Mouse (Mus musculus) Patski (cell line): ENCODE data around the gene Olfr608. TPM values are rescaled to one million over a fixed set of nuclear protein-coding genes. Genes with fewer than 3 reads are reported as not detected.
"Not testable (repeated sequence)": the region's sequence is repeated elsewhere in the genome, so short reads cannot be mapped to it uniquely, and the experiment has no call there.

Source experiments
- ATAC-seq: fragments of 100-300 bp; one replicate; pipeline ENCODE4 v1.8.0; 2021
- CTCF ChIA-PET: fragments of 350-600 bp; sonication (Branson Sonifier 250); formaldehyde crosslinking; loops from one replicate; lab custom pipeline; 2022; ENCODE audit warnings: inconsistent platforms; lab: Charles Lee
- POLR2A ChIA-PET: fragments of 350-600 bp; sonication (Branson Sonifier 250); formaldehyde crosslinking; loops from one replicate; lab custom pipeline; 2022; ENCODE audit warnings: antibody characterized with exemption, inconsistent platforms; lab: Charles Lee
- DNase-seq: peaks from one replicate; pipeline ENCODE4 v3.0.0-alpha.2; 2011; ENCODE audit warnings: low read depth, low spot score
- H3K27me3 ChIP-seq: fragments of 371-371 bp; one replicate; pipeline ENCODE4 v1.5.1; 2021
- CTCF ChIP-seq: fragments of 100-300 bp; IDR thresholded peaks from one replicate; pipeline ENCODE4 v1.5.1; 2021
- in situ Hi-C: fragments of 300-500 bp; cut with MboI; formaldehyde crosslinking; loops from 3 replicates; pipeline ENCODE4 v1.11.1; 2018; ENCODE audit warnings: low pct_unique_long_range_greater_than_20kb, mixed read lengths
- polyA plus RNA-seq: library from polyadenylated mRNA; unstranded; gene quantifications from one replicate; pipeline ENCODE4 v1.2.3, GENCODE M21; 2021

Olfr608 gene
- not detected for polyA plus RNA-seq

GRCm38 (mm10) chr7:103469577-103469976 lies at the start of gene Olfr608:
Gene Olfr608 (plus strand): TSS chr7:103469877.
- POLR2A ChIA-PET: no interaction called here
- no peak for ATAC-seq
- no peak for TF ChIP-seq CTCF
- in situ Hi-C loops: no loop called here
- H3K27me3 ChIP-seq: no peaks in the 10 kb centered on the region
- CTCF ChIA-PET: no interaction called here
- no peak for DNase-seq

DNA sequence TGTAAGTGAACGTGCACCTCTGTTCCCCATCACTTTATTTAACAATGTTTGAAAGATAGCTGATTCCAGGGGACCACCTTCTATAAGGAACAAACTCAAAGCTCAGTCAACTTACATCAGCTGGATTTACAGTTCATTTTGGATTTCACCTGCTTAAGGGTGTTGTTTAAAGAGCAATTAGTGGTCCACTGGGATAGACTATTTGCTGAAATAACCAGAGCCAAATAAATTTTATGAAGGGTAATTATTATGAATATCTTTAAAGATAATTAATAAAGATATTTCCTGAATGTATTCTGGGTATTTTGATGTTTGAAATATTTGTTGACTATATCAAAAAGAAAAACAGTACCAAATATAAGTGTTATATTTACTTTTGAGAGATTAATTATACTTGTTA lies 24.3 kb upstream of the Olfr608 start, which contains the start of gene Olfr605:
TSS of gene Olfr605 (minus strand) at position 101 of the 400 bp plus-strand sequence.
- DNase-seq (no peak), ATAC-seq (no peak)
- no peak for TF ChIP-seq CTCF
- in situ Hi-C loops: no loop called here
- CTCF ChIA-PET: no interaction called here
- H3K27me3 ChIP-seq: no peaks in the 10 kb centered on the region
- POLR2A ChIA-PET: no interaction called here

DNA sequence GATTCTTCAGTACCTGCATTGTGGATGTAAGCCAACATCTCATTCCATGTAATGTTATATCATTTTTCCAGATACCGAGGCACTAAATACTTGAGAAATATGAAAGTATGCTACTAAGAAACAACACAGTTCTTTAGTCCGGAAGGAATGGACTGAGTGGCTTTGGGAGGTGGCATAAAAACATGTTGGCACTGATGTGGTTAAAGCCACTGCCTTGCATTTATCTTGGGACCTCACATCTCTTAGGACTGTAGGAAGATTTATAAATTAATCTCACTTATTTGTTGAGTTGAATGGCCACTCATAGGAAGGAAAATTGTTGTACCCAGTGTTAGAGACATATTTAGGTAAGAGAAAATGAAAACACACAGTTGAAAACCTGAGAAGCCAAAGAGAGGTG lies 20.9 kb upstream of the Olfr608 start, which contains the start of gene Olfr606:
TSS of gene Olfr606 (plus strand) at position 301 of the 400 bp plus-strand sequence.
- ChIA-PET CTCF (no interaction called here), POLR2A (no interaction called here)
- DNase-seq: no peak
- no peak for ATAC-seq
- TF ChIP-seq CTCF: no peak
- H3K27me3 ChIP-seq: no peaks in the 10 kb centered on the region
- in situ Hi-C loops: no loop called here

- ChIA-PET CTCF (no interaction called here), POLR2A (no interaction called here)
- in situ Hi-C loops: no loop called here
- TF ChIP-seq CTCF: no peak
- ATAC-seq (no peak), DNase-seq (no peak)
- H3K27me3 ChIP-seq: no peaks in the 10 kb centered on the region
Observed at GRCm38 (mm10) chr7:103460590-103460989, 9.1 kb upstream of the Olfr608 start.

DNA sequence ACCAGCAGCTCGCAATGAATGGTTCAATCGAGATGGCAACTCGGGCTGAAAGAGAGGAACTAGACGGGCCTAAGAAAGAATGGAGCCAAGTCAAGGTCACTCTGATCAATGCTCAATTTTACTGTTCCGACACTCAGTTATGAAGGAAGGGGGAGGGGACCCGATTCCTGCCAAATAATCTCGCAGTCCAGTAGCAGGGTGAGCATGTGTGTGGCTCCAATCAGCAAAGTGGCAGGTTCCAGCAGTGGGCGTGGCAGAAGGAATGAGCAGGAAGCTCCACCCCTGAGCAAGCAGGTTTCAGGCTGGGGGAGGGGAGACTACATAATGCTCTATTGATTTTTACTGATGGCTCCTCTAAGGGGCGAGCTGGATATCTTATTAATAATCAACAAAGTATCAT lies 7.4 kb downstream of the Olfr608 start:
- in situ Hi-C loops, CTCF ChIA-PET: not testable (repeated sequence)

GRCm38 (mm10) chr7:103497962-103498361 lies 28.3 kb downstream of the Olfr608 start, which contains the start of gene Olfr609:
Gene Olfr609 (minus strand): TSS chr7:103498062.
- H3K27me3 ChIP-seq: no peaks in the 10 kb centered on the region
- no peak for ATAC-seq
- ChIA-PET CTCF (no interaction called here), POLR2A (no interaction called here)
- TF ChIP-seq CTCF: no peak
- in situ Hi-C loops: no loop called here
- DNase-seq: no peak

More for the DNA sequence above, 7.4 kb downstream of the Olfr608 start:
- POLR2A ChIA-PET, DNase-seq, ATAC-seq, H3K27me3 ChIP-seq: not testable (repeated sequence)

DNA sequence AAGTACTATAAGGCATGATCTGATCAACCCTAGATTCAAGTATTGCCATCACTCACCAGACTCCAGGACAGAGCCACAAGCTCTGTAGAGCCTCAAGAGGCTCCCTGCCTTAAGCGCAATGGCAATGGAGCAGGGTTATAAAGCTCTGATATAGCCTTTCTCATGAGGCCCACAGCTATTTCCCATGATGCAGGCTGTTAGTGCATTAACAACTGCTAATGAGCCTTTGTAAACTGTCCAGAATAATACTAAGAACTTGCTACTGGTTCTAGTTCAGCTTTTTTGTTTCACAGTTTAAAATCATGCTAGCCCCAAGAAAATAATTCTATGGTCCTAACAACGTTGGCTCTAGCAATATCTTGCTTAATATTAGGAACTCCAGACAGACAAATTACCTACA lies 42.3 kb downstream of the Olfr608 start, which contains the start of gene Olfr610:
TSS of gene Olfr610 (minus strand) at position 101 of the 400 bp plus-strand sequence.
- in situ Hi-C loops: no loop called here
- CTCF ChIA-PET: no interaction called here
- no peaks in the 10 kb centered on the region for H3K27me3 ChIP-seq
- POLR2A ChIA-PET: no interaction called here
- DNase-seq (no peak), ATAC-seq (no peak)
- no peak for TF ChIP-seq CTCF

DNA sequence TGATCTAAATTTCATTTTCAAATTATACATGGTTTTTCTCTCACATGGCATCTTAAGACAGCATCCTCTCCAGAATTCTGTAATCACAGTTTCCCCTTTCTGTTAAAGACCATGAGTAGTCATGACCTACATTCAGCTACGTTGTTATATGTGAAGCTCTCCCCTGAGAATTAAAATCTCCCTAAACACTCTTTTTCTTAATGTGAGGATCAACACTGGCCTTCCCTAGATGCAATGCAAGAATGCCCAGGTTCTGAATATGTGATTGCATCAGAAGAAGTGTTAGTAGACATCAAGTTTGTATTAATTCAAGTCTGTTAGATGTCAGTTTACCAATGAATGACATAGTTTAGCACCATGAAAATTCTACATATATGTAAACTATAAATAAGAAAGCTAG lies 51.1 kb downstream of the Olfr608 start, which contains the start of gene Olfr611:
TSS of gene Olfr611 (minus strand) at position 101 of the 400 bp plus-strand sequence.
- ATAC-seq, DNase-seq, POLR2A ChIA-PET, in situ Hi-C loops, CTCF ChIA-PET, H3K27me3 ChIP-seq: not testable (repeated sequence)

Other genes starting within 250 kb of the Olfr608 start
- gene Usp17ld, start 217.4 kb upstream of the Olfr608 start, polyA plus RNA-seq: not detected
- gene Olfr596, start 164.2 kb upstream of the Olfr608 start, polyA plus RNA-seq: not detected
- gene Olfr597, start 153.6 kb upstream of the Olfr608 start, polyA plus RNA-seq: not detected
- not detected for gene Olfr598, start 146.3 kb upstream of the Olfr608 start, polyA plus RNA-seq
- gene Olfr599, start 134.0 kb upstream of the Olfr608 start, polyA plus RNA-seq: not detected
- not detected for gene Olfr600, start 120.2 kb upstream of the Olfr608 start, polyA plus RNA-seq
- gene Olfr601, start 107.2 kb upstream of the Olfr608 start, polyA plus RNA-seq: not detected
- gene Olfr603, start 83.7 kb upstream of the Olfr608 start, polyA plus RNA-seq: not detected
- gene Usp17lc, start 54.8 kb upstream of the Olfr608 start, polyA plus RNA-seq: not detected
- not detected for gene Olfr605, start 24.4 kb upstream of the Olfr608 start, polyA plus RNA-seq
- not detected for gene Olfr606, start 20.8 kb upstream of the Olfr608 start, polyA plus RNA-seq
- gene Olfr607, start 5.7 kb upstream of the Olfr608 start, polyA plus RNA-seq: not detected
- gene Olfr609, start 28.2 kb downstream of the Olfr608 start, polyA plus RNA-seq: not detected
- not detected for gene Olfr610, start 42.2 kb downstream of the Olfr608 start, polyA plus RNA-seq
- gene Olfr611, start 51.0 kb downstream of the Olfr608 start, polyA plus RNA-seq: not detected
- not detected for gene Olfr612, start 72.8 kb downstream of the Olfr608 start, polyA plus RNA-seq
- gene Olfr613, start 78.2 kb downstream of the Olfr608 start, polyA plus RNA-seq: 0.42 TPM
- not detected for gene Olfr615, start 86.2 kb downstream of the Olfr608 start, polyA plus RNA-seq
- gene Olfr616, start 99.3 kb downstream of the Olfr608 start, polyA plus RNA-seq: not detected
- gene Olfr617, start 103.2 kb downstream of the Olfr608 start, polyA plus RNA-seq: not detected
- not detected for gene Olfr618, start 120.2 kb downstream of the Olfr608 start, polyA plus RNA-seq
- gene Olfr619, start 130.7 kb downstream of the Olfr608 start, polyA plus RNA-seq: not detected
- gene Olfr620, start 142.7 kb downstream of the Olfr608 start, polyA plus RNA-seq: not detected
- gene Olfr622, start 172.8 kb downstream of the Olfr608 start, polyA plus RNA-seq: not detected
- gene Olfr623, start 193.8 kb downstream of the Olfr608 start, polyA plus RNA-seq: not detected
- gene Olfr624, start 201.3 kb downstream of the Olfr608 start, polyA plus RNA-seq: 0.15 TPM
- not detected for gene Olfr625-ps1, start 212.8 kb downstream of the Olfr608 start, polyA plus RNA-seq
- gene Olfr243, start 244.8 kb downstream of the Olfr608 start, polyA plus RNA-seq: not detected